Comparison of ENCODE assay signal across 28 mouse cellular contexts in the genomic region with DNA sequence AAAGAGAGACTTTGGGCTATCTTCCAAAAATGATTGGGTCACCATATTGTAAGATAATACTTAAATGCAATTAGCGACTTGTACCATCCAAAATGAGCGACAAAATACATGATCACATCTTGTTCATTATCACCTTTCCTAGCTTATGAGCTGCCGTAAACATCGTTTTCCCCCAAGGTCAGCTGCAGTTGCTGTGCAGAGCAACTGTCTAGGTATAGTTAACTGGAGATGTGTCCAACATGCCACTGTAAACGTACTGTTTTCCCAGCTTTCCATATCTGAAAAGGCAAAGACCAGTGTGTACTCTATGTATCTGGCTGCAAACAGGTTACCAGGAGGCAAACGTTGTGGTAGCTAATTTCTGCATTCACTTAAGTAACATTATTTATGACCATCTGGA.
"Had no signal": no experiment of that assay in that cellular context is flagged by ENCODE, and none has a peak within 500 bp of the region (broad histone marks: within the 10 kb centered on the region; RNA-seq: fewer than 3 reads in every experiment).

No protein-coding gene starts in this region.

- H3K4me3 ChIP-seq: heart, adult 2 months; heart, embryonic 13.5 days; heart, embryonic 15.5 days; hindbrain, embryonic 10.5 days; hindbrain, embryonic 12.5 days; intestine, embryonic 15.5 days; layer of hippocampus, adult 2 months; left cerebral cortex, adult 2 months; limb, embryonic 10.5 days; limb, embryonic 12.5 days; liver, embryonic 13.5 days; liver, embryonic 15.5 days had no signal

- H3K27ac ChIP-seq: heart, adult 2 months; heart, embryonic 13.5 days; heart, embryonic 15.5 days; hindbrain, embryonic 10.5 days; hindbrain, embryonic 12.5 days; hindbrain, embryonic 14.5 days; intestine, embryonic 15.5 days; layer of hippocampus, adult 2 months; left cerebral cortex, adult 2 months; limb, embryonic 10.5 days; limb, embryonic 12.5 days; liver, embryonic 13.5 days; liver, embryonic 15.5 days had no signal

- H3K36me3 ChIP-seq: heart, embryonic 13.5 days; heart, embryonic 15.5 days; hindbrain, embryonic 10.5 days; hindbrain, embryonic 12.5 days; intestine, embryonic 15.5 days; limb, embryonic 10.5 days; limb, embryonic 12.5 days; liver, embryonic 13.5 days; liver, embryonic 15.5 days had no signal

- H3K9ac ChIP-seq: heart, embryonic 13.5 days; heart, embryonic 15.5 days; hindbrain, embryonic 12.5 days; hindbrain, embryonic 14.5 days; intestine, embryonic 15.5 days; limb, embryonic 12.5 days; liver, embryonic 13.5 days; liver, embryonic 15.5 days; liver, postnatal 0 days had no signal

- ATAC-seq: hindbrain, embryonic 16.5 days; inflammation-experienced regulatory T-cells, adult 6 months; intestine, embryonic 15.5 days; intestine, postnatal 0 days; liver, postnatal 0 days had no signal

- DNase-seq: gastrocnemius, postnatal 25 days; heart, adult 2 months; heart, postnatal 14 days; heart, postnatal 4 days; kidney, adult 18-20 months; kidney, adult 8-10 months; kidney, postnatal 10 days; kidney, postnatal 25 days; kidney, postnatal 4 days; liver; liver, embryonic 13.5 days; liver, postnatal 0 days had no signal

- H3K27me3 ChIP-seq: heart, embryonic 13.5 days; heart, embryonic 15.5 days; hindbrain, embryonic 12.5 days; intestine, embryonic 15.5 days; limb, embryonic 12.5 days; liver, embryonic 13.5 days; liver, embryonic 15.5 days had no signal

- H3K4me1 ChIP-seq: intestine, embryonic 15.5 days had no signal

- H3K4me2 ChIP-seq: heart, embryonic 11.5 days; heart, embryonic 13.5 days; heart, embryonic 15.5 days; hindbrain, embryonic 12.5 days; hindbrain, embryonic 14.5 days; intestine, embryonic 15.5 days; limb, embryonic 12.5 days; liver, embryonic 11.5 days; liver, embryonic 13.5 days; liver, embryonic 15.5 days had no signal

- H3K9me3 ChIP-seq: heart, embryonic 13.5 days; heart, embryonic 15.5 days; hindbrain, embryonic 10.5 days; hindbrain, embryonic 12.5 days; intestine, embryonic 15.5 days; limb, embryonic 10.5 days; limb, embryonic 12.5 days; liver, embryonic 13.5 days; liver, embryonic 15.5 days had no signal
